Mouse (Mus musculus) neural tube, embryonic 14.5 days (tissue): ENCODE measurements at regions not wholly inside any gene's neighbourhood (a gene's known extent, or its start where the extent isn't known, plus 50 kb on each side); places are given as distances from the start of the nearest gene placed in this dataset.

Experiments
- ATAC-seq: fragments of 200-750 bp; cut with Nextera tagmentation; 2 replicates; pipeline ENCODE4 v1.8.0; 2017; ENCODE audit warnings: low read depth, mild to moderate bottlenecking, moderate TSS enrichment, moderate library complexity
- H3K27ac ChIP-seq: fragments of 300-500 bp; sonication (generic); 2 replicates; pipeline ENCODE4 v1.5.1; 2014; ENCODE audit warnings: low read depth, mild to moderate bottlenecking, control low read depth, low read length, moderate library complexity, mixed read lengths
- H3K27me3 ChIP-seq: fragments of 300-500 bp; sonication (generic); 2 replicates; pipeline ENCODE4 v1.6.1; 2014; ENCODE audit warnings: low read length; ENCODE audit not compliant: control insufficient read depth, insufficient read depth
- H3K36me3 ChIP-seq: fragments of 300-500 bp; sonication (generic); 2 replicates; pipeline ENCODE4 v1.6.1; 2014; ENCODE audit warnings: low read length, mixed read lengths; ENCODE audit not compliant: control insufficient read depth, insufficient read depth
- H3K4me1 ChIP-seq: fragments of 300-500 bp; sonication (generic); 2 replicates; pipeline ENCODE4 v1.6.1; 2014; ENCODE audit warnings: low read length; ENCODE audit not compliant: control insufficient read depth, insufficient read depth
- H3K4me2 ChIP-seq: fragments of 300-500 bp; sonication (generic); 2 replicates; pipeline ENCODE4 v1.6.1; 2014; ENCODE audit warnings: mild to moderate bottlenecking, low read depth, low read length, control low read depth
- H3K4me3 ChIP-seq: fragments of 300-500 bp; sonication (generic); 2 replicates; pipeline ENCODE4 v1.5.1; 2014; ENCODE audit warnings: low read depth, low read length, control low read depth, mixed read lengths
- H3K9ac ChIP-seq: fragments of 300-500 bp; sonication (generic); replicated peaks from 2 replicates; pipeline ENCODE4 v1.6.1; 2014; ENCODE audit warnings: low read depth, mild to moderate bottlenecking, control low read depth, low read length, mixed read lengths
- H3K9me3 ChIP-seq: fragments of 300-500 bp; sonication (generic); 2 replicates; pipeline ENCODE4 v1.6.1; 2016; ENCODE audit warnings: low read length; ENCODE audit not compliant: control insufficient read depth
- WGBS: fragments of 180-500 bp; shearing (Covaris S2); extraction: QIAGEN DNeasy Blood & Tissue Kit; methylation state at CpG from one replicate; pipeline ENCODE4 v1.1.7; 2014; 5-methylcytosine and 5-hydroxymethylcytosine counted together

- Histone ChIP-seq H3K36me3 (no peaks in the 10 kb centered on the region), H3K9ac (no peak overlapping the region), H3K27ac (no peak overlapping the region), H3K9me3 (no peaks in the 10 kb centered on the region), H3K4me3 (no peak overlapping the region), H3K27me3 (no peaks in the 10 kb centered on the region), H3K4me1 (no peaks in the 10 kb centered on the region), H3K4me2 (no peak overlapping the region)
- 89% methylated on average over 4 of the region's 4 CpGs for WGBS
- no peak for ATAC-seq
Observed at GRCm38 (mm10) chr2:45504468-45504867, 387.3 kb upstream of the Zeb2 start.

- ATAC-seq, result no peak
- H3K27ac ChIP-seq, result no peak overlapping the region
- H3K4me2 ChIP-seq, result no peak overlapping the region
- H3K4me1 ChIP-seq, result no peaks in the 10 kb centered on the region
- no peaks in the 10 kb centered on the region for H3K36me3 ChIP-seq
- no peaks in the 10 kb centered on the region for H3K27me3 ChIP-seq
- H3K9ac ChIP-seq, result no peak overlapping the region
- H3K9me3 ChIP-seq, result no peaks in the 10 kb centered on the region
- 61% methylated on average over 2 of the region's 2 CpGs for WGBS
- H3K4me3 ChIP-seq, result no peak overlapping the region
Observed at GRCm38 (mm10) chr2:45493656-45494055, 376.5 kb upstream of the Zeb2 start.

- no peaks in the 10 kb centered on the region for H3K9me3 ChIP-seq
- no peak overlapping the region for H3K4me3 ChIP-seq
- no peak overlapping the region for H3K9ac ChIP-seq
- H3K4me1 ChIP-seq, result no peaks in the 10 kb centered on the region
- no peaks in the 10 kb centered on the region for H3K27me3 ChIP-seq
- no peak overlapping the region for H3K27ac ChIP-seq
- WGBS, result 80% methylated on average over 5 of the region's 5 CpGs
- ATAC-seq, result no peak
- H3K36me3 ChIP-seq, result no peaks in the 10 kb centered on the region
- H3K4me2 ChIP-seq, result no peak overlapping the region
Observed at GRCm38 (mm10) chr2:45486530-45486929, 369.3 kb upstream of the Zeb2 start.

- H3K4me2 ChIP-seq, result no peak overlapping the region
- no peaks in the 10 kb centered on the region for H3K9me3 ChIP-seq
- no peaks in the 10 kb centered on the region for H3K27me3 ChIP-seq
- no peak for ATAC-seq
- no peak overlapping the region for H3K9ac ChIP-seq
- H3K4me3 ChIP-seq, result no peak overlapping the region
- 79% methylated on average over 10 of the region's 10 CpGs for WGBS
- no peaks in the 10 kb centered on the region for H3K36me3 ChIP-seq
- H3K27ac ChIP-seq, result no peak overlapping the region
- H3K4me1 ChIP-seq, result no peaks in the 10 kb centered on the region
Observed at GRCm38 (mm10) chr2:45485477-45485876, 368.3 kb upstream of the Zeb2 start.

GRCm38 (mm10) chr2:45480671-45481070, 363.5 kb upstream of the Zeb2 start:
- Histone ChIP-seq H3K9me3 (no peaks in the 10 kb centered on the region), H3K4me3 (no peak overlapping the region), H3K36me3 (no peaks in the 10 kb centered on the region), H3K4me2 (no peak overlapping the region), H3K27me3 (no peaks in the 10 kb centered on the region), H3K9ac (no peak overlapping the region), H3K4me1 (no peaks in the 10 kb centered on the region), H3K27ac (no peak overlapping the region)
- no peak for ATAC-seq
- 86% methylated on average over 2 of the region's 2 CpGs for WGBS

- ATAC-seq, result no peak
- no peak overlapping the region for H3K27ac ChIP-seq
Observed at GRCm38 (mm10) chr2:45475996-45476395, 358.8 kb upstream of the Zeb2 start.

GRCm38 (mm10) chr2:45464306-45464705, 347.1 kb upstream of the Zeb2 start:
- no peaks in the 10 kb centered on the region for H3K36me3 ChIP-seq
- no peaks in the 10 kb centered on the region for H3K9me3 ChIP-seq
- H3K9ac ChIP-seq, result no peak overlapping the region
- H3K27me3 ChIP-seq, result no peaks in the 10 kb centered on the region
- ATAC-seq, result no peak
- no peak overlapping the region for H3K27ac ChIP-seq
- no peak overlapping the region for H3K4me2 ChIP-seq
- H3K4me1 ChIP-seq, result no peaks in the 10 kb centered on the region
- WGBS, result 92% methylated on average over 4 of the region's 4 CpGs
- H3K4me3 ChIP-seq, result no peak overlapping the region

More at GRCm38 (mm10) chr2:45475996-45476395, 358.8 kb upstream of the Zeb2 start:
- no peaks in the 10 kb centered on the region for H3K36me3 ChIP-seq
- no peak overlapping the region for H3K9ac ChIP-seq
- H3K4me2 ChIP-seq, result no peak overlapping the region
- H3K4me3 ChIP-seq, result no peak overlapping the region
- H3K4me1 ChIP-seq, result no peaks in the 10 kb centered on the region
- no peaks in the 10 kb centered on the region for H3K9me3 ChIP-seq
- H3K27me3 ChIP-seq, result no peaks in the 10 kb centered on the region

GRCm38 (mm10) chr2:45459410-45459809, 342.2 kb upstream of the Zeb2 start:
- H3K27me3 ChIP-seq, result no peaks in the 10 kb centered on the region
- H3K4me3 ChIP-seq, result no peak overlapping the region
- ATAC-seq, result no peak
- no peak overlapping the region for H3K27ac ChIP-seq
- no peaks in the 10 kb centered on the region for H3K9me3 ChIP-seq
- H3K4me1 ChIP-seq, result no peaks in the 10 kb centered on the region
- no peak overlapping the region for H3K9ac ChIP-seq
- H3K36me3 ChIP-seq, result no peaks in the 10 kb centered on the region
- no peak overlapping the region for H3K4me2 ChIP-seq

- H3K9me3 ChIP-seq, result no peaks in the 10 kb centered on the region
- H3K36me3 ChIP-seq, result no peaks in the 10 kb centered on the region
- WGBS, result 96% methylated on average over 2 of the region's 2 CpGs
- H3K27ac ChIP-seq, result no peak overlapping the region
- H3K4me1 ChIP-seq, result no peaks in the 10 kb centered on the region
- H3K27me3 ChIP-seq, result no peaks in the 10 kb centered on the region
- H3K4me2 ChIP-seq, result no peak overlapping the region
- no peak overlapping the region for H3K4me3 ChIP-seq
- H3K9ac ChIP-seq, result no peak overlapping the region
- no peak for ATAC-seq
Observed at GRCm38 (mm10) chr2:45454811-45455210, 337.6 kb upstream of the Zeb2 start.

- Histone ChIP-seq H3K36me3 (no peaks in the 10 kb centered on the region), H3K9ac (no peak overlapping the region), H3K4me3 (no peak overlapping the region), H3K4me1 (no peaks in the 10 kb centered on the region), H3K27me3 (no peaks in the 10 kb centered on the region), H3K4me2 (no peak overlapping the region), H3K27ac (no peak overlapping the region), H3K9me3 (no peaks in the 10 kb centered on the region)
- no peak for ATAC-seq
- 83% methylated on average over 4 of the region's 4 CpGs for WGBS
Observed at GRCm38 (mm10) chr2:45439146-45439545, 322.0 kb upstream of the Zeb2 start.
